Mouse (Mus musculus) C2C12 (cell line): ENCODE results near the gene Mrrf. TPM values are rescaled to one million over a fixed set of nuclear protein-coding genes. Genes with fewer than 3 reads are reported as not detected.

Source experiments
- H3K27me3 ChIP-seq: one replicate; pipeline ENCODE4 v1.6.1; 2011; ENCODE audit not compliant: control insufficient read depth, insufficient read depth, insufficient read length
- H3K36me3 ChIP-seq: one replicate; pipeline ENCODE4 v1.6.1; 2011; ENCODE audit not compliant: control insufficient read depth, insufficient read depth
- H3K4me3 ChIP-seq: one replicate; pipeline ENCODE4 v1.5.1; 2011; ENCODE audit warnings: mild to moderate bottlenecking, control low read depth; ENCODE audit not compliant: poor library complexity, insufficient read depth, severe bottlenecking
- H3K79me2 ChIP-seq: one replicate; pipeline ENCODE4 v1.6.1; 2011; ENCODE audit not compliant: control insufficient read depth, insufficient read depth
- H3K79me3 ChIP-seq: one replicate; pipeline ENCODE4 v1.6.1; 2011; ENCODE audit warnings: low read depth, control low read depth
- H3ac ChIP-seq: one replicate; pipeline ENCODE3; 2011; ENCODE audit warnings: low read depth; ENCODE audit not compliant: control insufficient read depth, insufficient read length
- CEBPB ChIP-seq: IDR thresholded peaks from one replicate; pipeline ENCODE4 v1.6.1; 2011; ENCODE audit warnings: low read depth, mild to moderate bottlenecking, control low read depth, moderate library complexity
- CTCF ChIP-seq: IDR thresholded peaks from one replicate; pipeline ENCODE4 v1.5.1; 2011; ENCODE audit not compliant: control insufficient read depth, insufficient read depth, insufficient read length
- FOSL1 ChIP-seq: IDR thresholded peaks from one replicate; pipeline ENCODE4 v1.8.0; 2011; ENCODE audit warnings: mild to moderate bottlenecking, low read length; ENCODE audit not compliant: poor library complexity, insufficient read depth, severe bottlenecking
- MAX ChIP-seq: IDR thresholded peaks from one replicate; pipeline ENCODE4 v1.6.1; 2011; ENCODE audit warnings: mild to moderate bottlenecking, control low read depth
- MYOD1 ChIP-seq: IDR thresholded peaks from one replicate; pipeline ENCODE4 v1.6.1; 2011; ENCODE audit warnings: low read depth; ENCODE audit not compliant: control insufficient read depth, insufficient read length
- MYOG ChIP-seq: IDR thresholded peaks from one replicate; pipeline ENCODE4 v1.6.1; 2011; ENCODE audit not compliant: control insufficient read depth, insufficient read length; ENCODE audit errors: extremely low read depth
- USF1 ChIP-seq: IDR thresholded peaks from one replicate; pipeline ENCODE4 v1.6.1; 2011; ENCODE audit warnings: low read depth, mild to moderate bottlenecking, control low read depth, moderate library complexity
- long read RNA-seq, 2 experiments: library from polyadenylated mRNA; unstranded; transcript quantifications; one replicate each; pipeline ENCODE4 v2.0.0; 2019 to 2020
- polyA plus RNA-seq: library from polyadenylated mRNA; unstranded; fragments of >200 nt; fragmentation: generic; extraction: Trizol; gene quantifications from one replicate; pipeline ENCODE4 v1.2.1, GENCODE M21; 2012; ENCODE audit warnings: missing spikeins

Mrrf gene
- 25.4 TPM for polyA plus RNA-seq
- long read RNA-seq, experiment 1, transcript Mrrf-201 (7 exons, 2,623 nt): major isoform, 23 of 29 reads
- long read RNA-seq, experiment 1, partial matches to known transcripts: 3 of 29 reads
- long read RNA-seq, experiment 1, other reads (novel, unspliced or antisense): 3 of 29 reads
- long read RNA-seq, experiment 2, transcript Mrrf-201 (7 exons, 2,623 nt): major isoform, 62 of 69 reads
- long read RNA-seq, experiment 2, partial matches to known transcripts: 0 of 69 reads
- long read RNA-seq, experiment 2, other reads (novel, unspliced or antisense): 7 of 69 reads

GRCm38 (mm10) chr2:36136300-36136941 is at the start of gene Mrrf, which contains the start of gene Rbm18:
Gene Mrrf, plus strand, starts transcription at chr2:36136389.
Gene Rbm18, minus strand, starts transcription at chr2:36136773.
- Histone ChIP-seq H3K4me3 (peak within 1 kb of the TSS; percentile 71), H3ac (peak within 1 kb of the TSS; percentile 93), H3K79me3 (peaks cover 32% of the 10 kb centered on the region), H3K27me3 (no peaks in the 10 kb centered on the region), H3K36me3 (peaks cover 34% of the 10 kb centered on the region), H3K79me2 (peaks cover 74% of the 10 kb centered on the region)
- TF ChIP-seq CTCF (no peak), MAX (peak; percentile 8)

- Histone ChIP-seq H3ac (no peak overlapping the region), H3K27me3 (no peaks in the 10 kb centered on the region), H3K79me3 (no peaks in the 10 kb centered on the region), H3K36me3 (peaks cover 25% of the 10 kb centered on the region), H3K4me3 (no peak overlapping the region), H3K79me2 (no peaks in the 10 kb centered on the region)
- TF ChIP-seq CEBPB: no peak
Measured at GRCm38 (mm10) chr2:36089190-36089589, 47.0 kb upstream of the Mrrf start.

- Histone ChIP-seq H3K36me3 (peaks cover 22% of the 10 kb centered on the region), H3K4me3 (no peak overlapping the region), H3K79me2 (no peaks in the 10 kb centered on the region), H3K27me3 (no peaks in the 10 kb centered on the region), H3ac (no peak overlapping the region), H3K79me3 (no peaks in the 10 kb centered on the region)
- no peak for TF ChIP-seq MYOG
- TF ChIP-seq CTCF: no peak
- no peak for TF ChIP-seq USF1
- TF ChIP-seq MAX: no peak
- TF ChIP-seq MYOD1: no peak
Measured at GRCm38 (mm10) chr2:36090853-36091741, 45.1 kb upstream of the Mrrf start.

- no peak overlapping the region for H3ac ChIP-seq
- no peak for TF ChIP-seq FOSL1
- H3K79me2 ChIP-seq: no peaks in the 10 kb centered on the region
- no peaks in the 10 kb centered on the region for H3K27me3 ChIP-seq
- no peak overlapping the region for H3K4me3 ChIP-seq
- H3K79me3 ChIP-seq: no peaks in the 10 kb centered on the region
- peaks cover 22% of the 10 kb centered on the region for H3K36me3 ChIP-seq
Measured at GRCm38 (mm10) chr2:36092748-36093147, 43.4 kb upstream of the Mrrf start.

GRCm38 (mm10) chr2:36093301-36093700 is 42.9 kb upstream of the Mrrf start:
- no peaks in the 10 kb centered on the region for H3K27me3 ChIP-seq

GRCm38 (mm10) chr2:36093914-36094475 is 42.2 kb upstream of the Mrrf start:
- TF ChIP-seq CTCF (no peak), CEBPB (no peak), MAX (no peak), USF1 (no peak), MYOG (no peak), MYOD1 (no peak), FOSL1 (no peak)
- no peak overlapping the region for H3K4me3 ChIP-seq
- H3ac ChIP-seq: no peak overlapping the region
- no peaks in the 10 kb centered on the region for H3K79me2 ChIP-seq
- no peaks in the 10 kb centered on the region for H3K27me3 ChIP-seq
- peaks cover 19% of the 10 kb centered on the region for H3K36me3 ChIP-seq
- H3K79me3 ChIP-seq: no peaks in the 10 kb centered on the region

More at GRCm38 (mm10) chr2:36093301-36093700, 42.9 kb upstream of the Mrrf start:
- Histone ChIP-seq H3K79me2 (no peaks in the 10 kb centered on the region), H3K79me3 (no peaks in the 10 kb centered on the region), H3K4me3 (no peak overlapping the region), H3K36me3 (peaks cover 19% of the 10 kb centered on the region), H3ac (no peak overlapping the region)
- TF ChIP-seq MYOG: no peak
- no peak for TF ChIP-seq FOSL1
- TF ChIP-seq CEBPB: no peak
- no peak for TF ChIP-seq USF1
- TF ChIP-seq MAX: no peak
- TF ChIP-seq MYOD1: no peak
- TF ChIP-seq CTCF: no peak
